Mouse (Mus musculus) lung, postnatal 0 days (tissue): ENCODE data around the gene Mcl1. TPM values are rescaled to one million over a fixed set of nuclear protein-coding genes. Genes with fewer than 3 reads are reported as not detected.
"Not testable (repeated sequence)": the region's sequence is repeated elsewhere in the genome, so short reads cannot be mapped to it uniquely, and the experiment has no call there.

Source experiments
- ATAC-seq: fragments of 200-750 bp; cut with Nextera tagmentation; 2 replicates; pipeline ENCODE4 v1.8.0; 2017; ENCODE audit warnings: moderate library complexity
- DNase-seq: peaks from one replicate; pipeline ENCODE4 v3.0.0-alpha.2; 2016; ENCODE audit warnings: low spot score
- H3K27ac ChIP-seq: fragments of 300-500 bp; sonication (generic); 2 replicates; pipeline ENCODE4 v1.5.1; 2014; ENCODE audit warnings: antibody characterized with exemption, mild to moderate bottlenecking, low read length, mixed read lengths
- H3K27me3 ChIP-seq: fragments of 300-500 bp; sonication (generic); replicated peaks from 2 replicates; pipeline ENCODE4 v1.6.1; 2014; ENCODE audit warnings: low read length, mixed read lengths; ENCODE audit not compliant: insufficient read depth
- H3K36me3 ChIP-seq: fragments of 300-500 bp; sonication (generic); 2 replicates; pipeline ENCODE4 v1.6.1; 2014; ENCODE audit warnings: low read length, mixed read lengths; ENCODE audit not compliant: insufficient read depth
- H3K4me1 ChIP-seq: fragments of 300-500 bp; sonication (generic); 2 replicates; pipeline ENCODE4 v1.6.1; 2014; ENCODE audit warnings: antibody characterized with exemption, low read depth, low read length, mixed read lengths; ENCODE audit not compliant: insufficient read depth
- H3K4me2 ChIP-seq: fragments of 300-500 bp; sonication (generic); replicated peaks from 2 replicates; pipeline ENCODE4 v1.6.1; 2014; ENCODE audit warnings: low read depth, mild to moderate bottlenecking, low read length, moderate library complexity, mixed read lengths
- H3K4me3 ChIP-seq: fragments of 300-500 bp; sonication (generic); 2 replicates; pipeline ENCODE4 v1.5.1; 2014; ENCODE audit warnings: low read depth, low read length
- H3K9ac ChIP-seq: fragments of 300-500 bp; sonication (generic); replicated peaks from 2 replicates; pipeline ENCODE4 v1.6.1; 2014; ENCODE audit warnings: low read depth, mild to moderate bottlenecking
- H3K9me3 ChIP-seq: fragments of 300-500 bp; sonication (generic); 2 replicates; pipeline ENCODE4 v1.6.1; 2016; ENCODE audit warnings: low read length, mixed read lengths
- CTCF ChIP-seq: IDR thresholded peaks from 2 replicates; pipeline ENCODE4 v1.5.1; 2016; ENCODE audit warnings: antibody characterized with exemption, mild to moderate bottlenecking
- EP300 ChIP-seq: IDR thresholded peaks from 2 replicates; pipeline ENCODE4 v1.6.1; 2016; ENCODE audit warnings: antibody characterized with exemption, mild to moderate bottlenecking, control low read depth
- WGBS: fragments of 180-500 bp; shearing (Covaris S2); extraction: QIAGEN DNeasy Blood & Tissue Kit; methylation state at CpG from one replicate; pipeline ENCODE4 v1.1.7; 2014; 5-methylcytosine and 5-hydroxymethylcytosine counted together
- polyA plus RNA-seq: library from polyadenylated mRNA; unstranded; fragments of >200 nt; fragmentation: Nextera tagmentation; extraction: Ambion mirVana; gene quantifications from 2 replicates; pipeline ENCODE4 v1.2.1, GENCODE M21; 2015

Mcl1 gene
- polyA plus RNA-seq, 1 experiment from 2014 or later = 101 TPM

DNA sequence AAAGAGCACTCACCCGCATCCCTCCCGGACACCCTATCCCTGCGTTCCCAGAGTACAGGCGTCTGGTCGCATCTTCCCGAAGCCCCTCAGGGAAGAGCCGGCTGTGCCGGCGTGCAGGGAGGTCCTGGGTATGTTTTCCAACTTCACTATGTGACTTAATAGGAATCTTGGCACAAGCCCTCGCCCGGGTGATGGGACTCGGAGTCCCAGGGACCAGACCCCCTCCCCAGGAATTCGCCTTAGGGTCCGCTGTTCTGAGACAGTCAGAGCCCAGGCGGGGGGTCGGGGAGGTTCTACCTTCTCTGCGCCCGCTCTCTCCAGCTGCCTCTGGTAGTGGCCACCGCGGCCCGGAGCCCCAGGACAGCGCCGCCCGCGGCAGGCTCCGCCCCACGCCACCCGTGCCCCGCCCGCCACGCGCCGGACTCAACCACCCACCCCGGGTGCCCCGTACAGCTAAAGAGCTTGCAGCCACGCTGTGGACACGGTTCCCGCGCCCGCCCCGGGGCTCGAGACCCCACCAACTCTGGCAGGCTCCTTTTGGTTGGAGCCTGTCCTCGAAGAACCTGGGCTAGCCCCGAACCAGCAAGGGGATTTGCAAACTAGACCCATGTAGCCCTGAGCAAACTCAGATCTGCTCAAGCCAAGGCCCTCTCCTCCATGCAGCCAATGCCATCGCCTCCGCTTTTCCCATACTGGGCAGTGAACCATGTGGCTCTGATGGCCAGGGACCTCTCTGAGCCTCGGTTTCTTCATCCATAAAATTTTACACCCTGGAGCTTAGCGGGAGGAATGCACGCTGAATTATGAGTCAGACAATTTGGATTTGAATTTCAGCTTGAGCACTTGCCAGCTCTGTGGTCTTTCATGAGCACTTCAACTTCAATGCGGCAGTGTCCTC lies 29.2 kb downstream of the Mcl1 start, which contains the start of gene Adamtsl4:
Gene Adamtsl4 (minus strand): TSS at position 394 of the 898 bp plus-strand sequence.
- Histone ChIP-seq H3K9me3 (no peaks in the 10 kb centered on the region), H3K27ac (peak within 1 kb of the TSS; percentile 91), H3K9ac (peak within 1 kb of the TSS; percentile 54), H3K4me3 (peak within 1 kb of the TSS; percentile 55), H3K36me3 (no peaks in the 10 kb centered on the region), H3K27me3 (no peaks in the 10 kb centered on the region), H3K4me1 (peaks cover 2% of the 10 kb centered on the region; the same call in 1 of the 2 replicates), H3K4me2 (peak within 1 kb of the TSS; percentile 85)
- DNase-seq (peak; percentile 89), ATAC-seq (peak; percentile 79)
- no peak for TF ChIP-seq EP300
- peak; percentile 19 for TF ChIP-seq CTCF
- WGBS = 3% methylated on average over 39 of the region's 50 CpGs

DNA sequence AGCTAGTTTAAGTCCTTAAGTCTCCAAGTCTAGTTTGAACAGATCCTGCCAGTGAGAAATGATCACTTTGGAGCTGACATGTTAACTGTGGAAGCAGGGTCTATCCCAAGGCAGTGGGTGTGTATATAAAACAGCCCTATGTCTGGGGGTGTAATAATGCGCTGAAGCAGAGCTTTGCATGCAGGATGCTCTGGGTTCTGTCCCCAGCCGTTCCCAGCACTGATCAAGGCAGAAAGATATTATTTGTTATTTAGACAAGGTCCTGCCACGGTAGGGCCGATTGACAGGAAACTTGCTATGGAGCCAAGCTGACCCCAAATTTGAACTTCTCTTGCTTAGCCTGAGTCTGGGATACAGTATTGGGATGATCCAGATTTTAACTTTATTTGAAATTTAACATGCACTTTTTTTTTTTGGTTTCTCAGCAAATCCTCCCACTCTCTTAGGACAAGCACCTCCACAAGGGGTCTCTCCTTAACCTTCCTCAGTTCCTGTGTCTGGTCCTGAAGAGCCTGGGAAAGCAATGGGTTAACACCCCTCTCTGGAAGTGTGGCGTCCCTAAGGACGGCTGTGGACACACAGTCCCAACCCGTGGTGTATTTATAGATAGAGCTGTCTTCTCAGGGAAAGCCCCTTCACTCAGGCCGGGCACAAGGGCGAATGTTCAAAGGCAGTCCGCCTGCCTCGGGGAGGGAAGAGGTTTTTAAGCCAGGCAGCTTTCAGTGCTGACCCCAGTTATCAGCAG lies 30.8 kb downstream of the Mcl1 start:
- TF ChIP-seq CTCF (peak; percentile 50), EP300 (peak; percentile 67)
- Histone ChIP-seq H3K9me3 (no peaks in the 10 kb centered on the region), H3K4me2 (no peak overlapping the region), H3K4me1 (peaks cover 16% of the 10 kb centered on the region; the same call in 1 of the 2 replicates), H3K27ac (peak overlapping the region; percentile 74), H3K9ac (no peak overlapping the region), H3K4me3 (no peak overlapping the region), H3K36me3 (no peaks in the 10 kb centered on the region), H3K27me3 (no peaks in the 10 kb centered on the region)
- WGBS = 19% methylated on average over 11 of the region's 11 CpGs
- peak; percentile 78 for DNase-seq
- peak; percentile 30 for ATAC-seq

DNA sequence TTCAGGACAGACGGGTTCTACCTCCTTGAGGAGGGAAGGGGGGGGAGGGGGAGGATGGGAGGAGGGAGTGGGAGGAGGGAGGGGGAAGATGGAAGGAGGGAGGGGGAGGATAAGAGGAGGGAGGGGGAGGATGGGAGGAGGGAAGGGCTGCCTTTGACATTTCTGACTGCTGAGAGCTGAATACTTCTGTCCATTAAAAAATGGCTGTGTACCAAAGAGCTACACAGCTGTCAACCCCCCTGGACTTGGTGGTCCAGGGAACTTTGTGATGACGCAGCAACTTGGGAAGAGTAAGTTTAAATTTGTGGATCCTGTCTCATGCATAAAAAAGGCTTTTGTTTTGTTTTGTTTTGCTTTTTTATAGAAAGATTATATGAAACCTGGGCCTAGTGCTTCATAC lies 31.4 kb downstream of the Mcl1 start:
- no peaks in the 10 kb centered on the region for H3K36me3 ChIP-seq
- no peaks in the 10 kb centered on the region for H3K9me3 ChIP-seq
- ATAC-seq = no peak
- WGBS = 22% methylated on average over 2 of the region's 2 CpGs
- H3K4me3 ChIP-seq = no peak overlapping the region
- no peak overlapping the region for H3K9ac ChIP-seq
- H3K27me3 ChIP-seq = no peaks in the 10 kb centered on the region
- H3K27ac ChIP-seq = peak overlapping the region; percentile 74
- H3K4me2 ChIP-seq = no peak overlapping the region
- DNase-seq = peak; percentile 70
- H3K4me1 ChIP-seq = peaks cover 21% of the 10 kb centered on the region; the same call in 1 of the 2 replicates
- TF ChIP-seq EP300 (no peak), CTCF (no peak)

DNA sequence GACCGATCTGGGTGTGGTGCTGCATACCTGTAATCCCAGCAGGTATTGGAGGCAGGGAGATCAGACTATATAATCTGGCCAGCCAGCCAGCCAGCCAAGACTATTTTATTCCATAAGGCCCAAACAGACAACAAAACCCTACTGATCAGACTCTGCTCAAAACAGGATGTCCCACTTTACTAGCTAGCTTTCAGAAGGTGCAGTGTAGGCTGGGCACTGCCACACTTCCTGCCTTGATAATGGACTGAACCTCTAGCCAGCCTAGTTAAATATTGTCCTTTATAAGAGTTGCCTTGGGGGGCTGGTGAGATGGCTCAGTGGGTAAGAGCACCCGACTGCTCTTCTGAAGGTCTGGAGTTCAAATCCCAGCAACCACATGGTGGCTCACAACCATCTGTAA lies 32.0 kb downstream of the Mcl1 start:
- ATAC-seq, H3K4me2 ChIP-seq, DNase-seq, H3K4me3 ChIP-seq, H3K36me3 ChIP-seq, H3K9ac ChIP-seq, H3K27me3 ChIP-seq, H3K9me3 ChIP-seq: not testable (repeated sequence)
- Histone ChIP-seq H3K4me1 (peaks cover 19% of the 10 kb centered on the region; the same call in 1 of the 2 replicates), H3K27ac (peak overlapping the region; percentile 74)
- 84% methylated on average over 2 of the region's 2 CpGs for WGBS

DNA sequence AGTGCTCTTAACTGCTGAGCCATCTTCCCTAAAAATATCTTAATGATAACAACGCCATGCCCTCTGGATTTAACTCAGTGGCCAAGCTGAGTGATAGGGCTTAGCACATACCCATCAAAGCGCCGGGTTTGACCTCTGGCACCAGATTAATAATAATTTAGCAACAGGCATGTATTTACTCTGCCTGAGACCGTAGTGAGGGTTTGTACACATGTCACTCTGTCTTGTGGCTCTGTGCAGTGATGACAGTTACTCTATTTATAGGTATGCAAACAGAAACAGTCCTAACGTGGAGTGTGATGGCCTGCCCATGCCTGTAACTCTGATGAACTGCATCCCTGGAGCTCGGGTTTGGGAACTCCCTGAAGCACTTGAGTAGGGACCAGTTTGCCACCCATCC lies 34.1 kb downstream of the Mcl1 start:
- DNase-seq (peak; percentile 47), ATAC-seq (no peak)
- no peak overlapping the region for H3K4me3 ChIP-seq
- peaks cover 29% of the 10 kb centered on the region; the same call in 1 of the 2 replicates for H3K4me1 ChIP-seq
- no peaks in the 10 kb centered on the region for H3K27me3 ChIP-seq
- no peak overlapping the region for H3K4me2 ChIP-seq
- H3K27ac ChIP-seq = no peak overlapping the region
- WGBS = 50% methylated on average over 6 of the region's 6 CpGs
- no peak overlapping the region for H3K9ac ChIP-seq
- no peaks in the 10 kb centered on the region for H3K36me3 ChIP-seq
- TF ChIP-seq CTCF (no peak), EP300 (no peak; the same call in 1 of the 2 replicates)
- no peaks in the 10 kb centered on the region for H3K9me3 ChIP-seq
